Comparison of ENCODE assay signal across 17 mouse cellular contexts in genomic region chr9:58979034-58979433, GRCm38 (mm10). TPM values are rescaled to one million over a fixed set of nuclear protein-coding genes. Genes with fewer than 3 reads are reported as not detected.
A peak's percentile ranks its signal among the peaks of the same experiment; 100 is the strongest.
DNase-seq lines count a peak whose midpoint lies in the region; ATAC-seq and TF ChIP-seq lines count a peak whose summit lies in the region.
"Had no signal": no experiment of that assay in that cellular context is flagged by ENCODE, and none has a peak within 500 bp of the region (broad histone marks: within the 10 kb centered on the region; RNA-seq: fewer than 3 reads in every experiment).

No protein-coding gene starts in this region.

- H3K4me3 ChIP-seq in intestine, postnatal 0 days (ENCODE audit: low read depth, low read length) = no peak overlapping the region
- H3K4me3 ChIP-seq in intestine, embryonic 15.5 days (replicated peaks) = no peak overlapping the region
- peak overlapping the region; percentile 5 for H3K4me3 ChIP-seq in myocyte
- no peak overlapping the region for H3K4me3 ChIP-seq in embryonic facial prominence, embryonic 10.5 days
- H3K4me3 ChIP-seq: heart, embryonic 10.5 days; hindbrain, embryonic 13.5 days; kidney, embryonic 15.5 days; limb, embryonic 10.5 days; liver, embryonic 13.5 days; midbrain, embryonic 13.5 days had no signal

- no peak overlapping the region for H3K27ac ChIP-seq in intestine, postnatal 0 days (ENCODE audit: low read depth, low read length)
- no peak overlapping the region for H3K27ac ChIP-seq in intestine, embryonic 15.5 days
- no peak overlapping the region for H3K27ac ChIP-seq in embryonic facial prominence, embryonic 10.5 days (replicated peaks)
- H3K27ac ChIP-seq: heart, embryonic 10.5 days; hindbrain, embryonic 13.5 days; kidney, embryonic 15.5 days; limb, embryonic 10.5 days; liver, embryonic 13.5 days; midbrain, embryonic 13.5 days had no signal

- H3K4me1 ChIP-seq in intestine, postnatal 0 days (replicated peaks; ENCODE audit: control insufficient read depth, insufficient read depth, low read length) = no peaks in the 10 kb centered on the region
- no peaks in the 10 kb centered on the region for H3K4me1 ChIP-seq in intestine, embryonic 15.5 days (replicated peaks)
- H3K4me1 ChIP-seq in embryonic facial prominence, embryonic 10.5 days = no peaks in the 10 kb centered on the region
- H3K4me1 ChIP-seq: heart, embryonic 10.5 days; hindbrain, embryonic 13.5 days; kidney, embryonic 15.5 days; limb, embryonic 10.5 days; liver, embryonic 13.5 days; midbrain, embryonic 13.5 days had no signal

- no peaks in the 10 kb centered on the region; the same call in 1 of the 2 replicates for H3K36me3 ChIP-seq in intestine, postnatal 0 days (ENCODE audit: control insufficient read depth, insufficient read depth)
- no peaks in the 10 kb centered on the region for H3K36me3 ChIP-seq in intestine, embryonic 15.5 days
- peaks cover 4% of the 10 kb centered on the region for H3K36me3 ChIP-seq in myocyte (ENCODE audit: control insufficient read depth, insufficient read depth)
- peaks cover 45% of the 10 kb centered on the region for H3K36me3 ChIP-seq in embryonic facial prominence, embryonic 10.5 days (replicated peaks)
- H3K36me3 ChIP-seq: liver, embryonic 13.5 days had no signal

- H3K27me3 ChIP-seq in intestine, postnatal 0 days (replicated peaks; ENCODE audit: control insufficient read depth, insufficient read depth, low read length) = no peaks in the 10 kb centered on the region
- H3K27me3 ChIP-seq in intestine, embryonic 15.5 days (replicated peaks) = no peaks in the 10 kb centered on the region
- no peaks in the 10 kb centered on the region for H3K27me3 ChIP-seq in myocyte (ENCODE audit: control insufficient read depth, insufficient read depth, insufficient read length)
- H3K27me3 ChIP-seq in embryonic facial prominence, embryonic 10.5 days (replicated peaks; ENCODE audit: low read depth, poor library complexity, severe bottlenecking) = no peaks in the 10 kb centered on the region
- H3K27me3 ChIP-seq: hindbrain, embryonic 13.5 days; kidney, embryonic 15.5 days; liver, embryonic 13.5 days; midbrain, embryonic 13.5 days had no signal

- H3ac ChIP-seq in myocyte (ENCODE audit: control insufficient read depth, insufficient read length) = no peak overlapping the region

- ATAC-seq in intestine, postnatal 0 days = 0 out of 2 replicates have a peak, but pooled peaks have one; percentile 28
- no peak for ATAC-seq in intestine, embryonic 15.5 days
- ATAC-seq: midbrain, embryonic 13.5 days had no signal

- H3K79me2 ChIP-seq in myocyte (ENCODE audit: control insufficient read depth, insufficient read depth) = peaks cover 3% of the 10 kb centered on the region

- 81% methylated on average over 15 of the region's 15 CpGs for WGBS in intestine, postnatal 0 days
- WGBS in intestine, embryonic 15.5 days = 93% methylated on average over 15 of the region's 15 CpGs
- WGBS in embryonic facial prominence, embryonic 10.5 days = 89% methylated on average over 15 of the region's 15 CpGs

- DNase-seq in ES-CJ7 (ENCODE audit: low read depth, low spot score) = peak; percentile 25
- DNase-seq in ZHBTc4 (ENCODE audit: low read depth, low spot score) = peak; percentile 59
- DNase-seq in embryonic facial prominence, embryonic 10.5 days (ENCODE audit: low spot score) = no peak
- no peak for DNase-seq in left cerebral cortex, postnatal 10 days (ENCODE audit: extremely low spot score in 1 of 2, low spot score in 2 of 2)
- DNase-seq in spleen, postnatal 10 days (ENCODE audit: low spot score in 2 of 2) = no peak
- DNase-seq: cerebellum, adult 9-10 months; heart, postnatal 14 days; liver, embryonic 13.5 days; thymus, postnatal 14 days had no signal

- H3K9ac ChIP-seq in intestine, postnatal 0 days (ENCODE audit: low read depth, low read length) = no peak overlapping the region
- no peak overlapping the region for H3K9ac ChIP-seq in intestine, embryonic 15.5 days
- H3K9ac ChIP-seq: hindbrain, embryonic 13.5 days; kidney, embryonic 15.5 days; liver, embryonic 13.5 days; midbrain, embryonic 13.5 days had no signal

- no peak for TF ChIP-seq CTCF in intestine, postnatal 0 days (IDR thresholded peaks at IDR 0.05; ENCODE audit: low read depth)

- TF ChIP-seq POLR2A in myocyte (IDR thresholded peaks at IDR 0.05; ENCODE audit: insufficient read length, low read depth) = peak; percentile 14

- no peak overlapping the region for H3K4me2 ChIP-seq in intestine, postnatal 0 days (replicated peaks; ENCODE audit: low read depth)
- H3K4me2 ChIP-seq in intestine, embryonic 15.5 days (replicated peaks) = no peak overlapping the region
- peak overlapping the region; percentile 74 for H3K4me2 ChIP-seq in myocyte (ENCODE audit: low read depth)
- H3K4me2 ChIP-seq: hindbrain, embryonic 13.5 days; kidney, embryonic 15.5 days; liver, embryonic 13.5 days; midbrain, embryonic 13.5 days had no signal

- no peaks in the 10 kb centered on the region for H3K9me3 ChIP-seq in intestine, postnatal 0 days (ENCODE audit: control insufficient read depth)
- no peaks in the 10 kb centered on the region for H3K9me3 ChIP-seq in intestine, embryonic 15.5 days
- H3K9me3 ChIP-seq in embryonic facial prominence, embryonic 10.5 days = no peaks in the 10 kb centered on the region
- H3K9me3 ChIP-seq: heart, embryonic 10.5 days; hindbrain, embryonic 13.5 days; kidney, embryonic 15.5 days; limb, embryonic 10.5 days; liver, embryonic 13.5 days; midbrain, embryonic 13.5 days had no signal

- intact Hi-C loops in left cerebral cortex, postnatal 10 days (cut with DNase I) = no loop called here

TF ChIP-seq in myocyte, 11 proteins besides CTCF, POLR2A, EP300 and RAD21:
- TF ChIP-seq MAX (IDR thresholded peaks at IDR 0.05; ENCODE audit: low read depth) = no peak
- TF ChIP-seq MYOD1 (IDR thresholded peaks at IDR 0.05; ENCODE audit: control insufficient read depth in 1 of 3, insufficient read length in 2 of 3, low read depth in 2 of 3) = peak in 1 of 3 experiments; percentile 14
- TF ChIP-seq POLR2AphosphoS2 (IDR thresholded peaks at IDR 0.05; ENCODE audit: insufficient read length, low read depth) = no peak
- no peak for TF ChIP-seq E2F4 (IDR thresholded peaks at IDR 0.05; ENCODE audit: insufficient read depth)
- peak; percentile 87 for TF ChIP-seq USF1 (IDR thresholded peaks at IDR 0.05; ENCODE audit: low read depth)

RNA-seq across cellular contexts. Expression of gene Neo1, which starts 57.2 kb away (rescaled TPM):
- 8.3 and 8.6 TPM in 2 replicates for polyA plus RNA-seq in intestine, postnatal 0 days (2015; fragmentation: Nextera tagmentation; extraction: Ambion mirVana)
- polyA plus RNA-seq in intestine, embryonic 15.5 days (2015; fragmentation: Nextera tagmentation; extraction: Ambion mirVana) = 24.2 and 26.0 TPM in 2 replicates
- 36.8 TPM for polyA plus RNA-seq in myocyte (2012; fragmentation: generic; extraction: Trizol)
- 34.4 and 36.8 TPM in 2 replicates for polyA plus RNA-seq in embryonic facial prominence, embryonic 10.5 days (2016; fragmentation: Nextera tagmentation; extraction: Ambion mirVana)
- total RNA-seq in left cerebral cortex, postnatal 10 days (2021) = 100 to 1,000 TPM; 176 to 196 TPM

Comparison
In these comparisons a context has a peak if more than half of its experiments do, and no peak if none do; other contexts are left out.
1. DNase-seq: peak in ES-CJ7 (single experiment) and ZHBTc4 (single experiment); none in embryonic facial prominence, embryonic 10.5 days (single experiment), left cerebral cortex, postnatal 10 days (0 of 2) and spleen, postnatal 10 days (0 of 2).